Mouse (Mus musculus) MEL (cell line): ENCODE measurements at regions not wholly inside any gene's neighbourhood (a gene's known extent, or its start where the extent isn't known, plus 50 kb on each side); places are given as distances from the start of the nearest gene placed in this dataset.

ENCODE experiments used
- E2F4 ChIP-seq: IDR thresholded peaks from 2 replicates; pipeline ENCODE4 v1.6.1; 2011; ENCODE audit warnings: low read depth, low read length, improper control_type of control experiment, borderline replicate concordance
- EP300 ChIP-seq, 2 experiments: IDR thresholded peaks; 2 replicates each; pipeline ENCODE4 v1.6.1; 2011; ENCODE audit warnings: improper control_type of control experiment in 2 of 2, low read length in 2 of 2, low read depth in 1 of 2, mild to moderate bottlenecking in 1 of 2
- HCFC1 ChIP-seq: IDR thresholded peaks from 2 replicates; pipeline ENCODE4 v1.6.1; 2012; ENCODE audit warnings: low read depth, mild to moderate bottlenecking, inconsistent platforms, low read length, improper control_type of control experiment, moderate library complexity
- MAX ChIP-seq: IDR thresholded peaks from 2 replicates; pipeline ENCODE4 v1.6.1; 2011; ENCODE audit warnings: low read length, improper control_type of control experiment
- SMC3 ChIP-seq: IDR thresholded peaks from 2 replicates; pipeline ENCODE4 v1.6.1; 2011; ENCODE audit warnings: low read depth, low read length, improper control_type of control experiment
- TCF12 ChIP-seq: IDR thresholded peaks from 2 replicates; pipeline ENCODE4 v1.6.1; 2014; ENCODE audit warnings: low read depth, mild to moderate bottlenecking, inconsistent platforms, low read length, improper control_type of control experiment, moderate library complexity
- USF2 ChIP-seq, 2 experiments: IDR thresholded peaks; 2 replicates each; pipeline ENCODE4 v1.6.1; 2011 to 2012; ENCODE audit warnings: improper control_type of control experiment in 2 of 2, low read length in 2 of 2, borderline replicate concordance in 1 of 2, inconsistent platforms in 1 of 2, low read depth in 1 of 2, mild to moderate bottlenecking in 1 of 2; ENCODE audit not compliant: insufficient read depth in 1 of 2

DNA sequence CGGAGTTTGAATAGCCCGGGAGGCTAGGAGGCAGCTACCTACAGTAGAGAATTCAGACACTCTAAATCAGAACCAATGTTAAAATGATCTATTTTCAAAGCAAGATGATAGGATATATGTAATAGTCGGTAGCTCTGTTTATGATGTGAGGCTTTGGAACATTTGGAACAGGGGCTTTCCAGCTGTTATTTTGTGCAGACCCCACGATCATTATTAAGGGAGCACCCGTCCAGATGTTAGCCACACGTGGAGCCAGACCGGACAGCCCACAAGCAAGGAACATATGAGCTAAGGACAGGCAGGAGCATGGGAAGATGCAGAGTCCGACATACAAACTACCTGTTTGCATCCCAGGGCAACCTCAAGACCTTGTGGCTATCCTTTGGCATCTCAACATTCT is 74.3 kb upstream of the Cpm start:
- TF ChIP-seq E2F4 = no peak
- TF ChIP-seq USF2 (IDR thresholded peaks at IDR 0.05; ENCODE audit: borderline replicate concordance in 1 of 2, insufficient read depth in 1 of 2, low read depth in 1 of 2, low read length in 2 of 2) = no peak
- no peak for TF ChIP-seq HCFC1
- TF ChIP-seq EP300 (IDR thresholded peaks at IDR 0.05; ENCODE audit: low read depth in 1 of 2, low read length in 2 of 2) = no peak
- TF ChIP-seq SMC3 = no peak
- no peak for TF ChIP-seq TCF12
- no peak for TF ChIP-seq MAX
